Mouse (Mus musculus): ENCODE measurements around the gene Riok2.

DNA sequence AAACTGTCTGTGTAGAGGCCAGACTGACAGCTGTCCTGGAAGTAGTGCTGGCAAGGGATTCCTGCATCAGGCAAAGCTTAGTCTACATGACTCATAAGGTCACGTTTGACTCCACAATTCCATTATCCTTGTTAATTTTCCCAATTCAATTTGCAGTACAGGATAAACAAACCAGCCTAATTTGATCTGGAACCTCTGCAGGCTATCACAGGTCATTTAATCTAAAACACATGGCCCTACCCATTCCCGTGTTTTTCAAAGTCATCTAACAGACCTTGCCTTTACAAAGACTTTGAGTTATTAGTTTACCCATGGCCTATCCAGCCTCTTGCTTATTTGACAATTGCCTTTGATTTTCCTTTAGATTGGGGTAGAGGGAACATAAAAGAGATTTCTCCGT is 51.8 kb downstream of the Riok2 start:
- TF ChIP-seq POLR2A (IDR thresholded peaks at IDR 0.05; ENCODE audit: borderline replicate concordance, low read depth, low read length) (no peak), CTCF (IDR thresholded peaks at IDR 0.05; ENCODE audit: low read depth, low read length) (no peak)

Measured in bone marrow macrophage, adult 2 months (primary cell).